Mouse (Mus musculus) heart, adult 2 months (tissue): ENCODE measurements around the gene Ube3b.

ENCODE experiments used
- CTCF ChIP-seq: fragments of 200-600 bp; IDR thresholded peaks from 2 replicates; pipeline ENCODE4 v1.8.1; 2022; ENCODE audit warnings: antibody characterized with exemption, mild to moderate bottlenecking, moderate library complexity
- EP300 ChIP-seq: fragments of 200-500 bp; IDR thresholded peaks from 2 replicates; pipeline ENCODE4 v1.6.1; 2011; ENCODE audit warnings: low read depth, low read length, control low read depth; ENCODE audit not compliant: insufficient read depth
- POLR2A ChIP-seq: fragments of 200-500 bp; IDR thresholded peaks from 2 replicates; pipeline ENCODE4 v1.6.1; 2011; ENCODE audit warnings: mild to moderate bottlenecking, low read depth, low read length, control low read depth; ENCODE audit not compliant: insufficient read depth

DNA sequence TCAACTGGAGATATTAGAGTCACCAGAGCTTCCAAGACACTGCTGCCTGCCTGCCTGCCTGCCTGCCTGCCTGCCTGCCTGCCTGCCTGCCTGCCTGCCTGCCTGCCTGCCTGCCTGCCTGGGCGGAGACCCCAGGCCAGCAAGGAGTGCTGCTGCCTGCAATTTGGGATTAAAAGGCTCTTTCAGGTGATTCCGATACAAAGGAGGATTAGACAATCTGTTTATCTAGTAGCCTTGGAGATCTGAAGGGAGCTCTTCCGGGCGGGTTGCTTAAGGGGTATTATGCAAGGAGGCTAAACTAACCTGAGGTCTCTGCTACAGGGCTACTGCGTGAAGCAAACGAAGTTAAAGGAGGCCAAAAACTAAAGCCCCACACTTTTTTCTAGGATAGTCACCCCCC, 1.5 kb upstream of the Ube3b start:
- TF ChIP-seq CTCF (no peak), EP300 (no peak), POLR2A (no peak)
